Mouse (Mus musculus): ENCODE measurements around the gene Kcnip3.
A peak's percentile ranks its signal among the peaks of the same experiment; 100 is the strongest.

The Kcnip3 gene

GRCm38 (mm10) chr2:127522006-127522441 lies at the start of gene Kcnip3:
Gene Kcnip3, minus strand, starts transcription at chr2:127522094.
- no peak for DNase-seq

DNA sequence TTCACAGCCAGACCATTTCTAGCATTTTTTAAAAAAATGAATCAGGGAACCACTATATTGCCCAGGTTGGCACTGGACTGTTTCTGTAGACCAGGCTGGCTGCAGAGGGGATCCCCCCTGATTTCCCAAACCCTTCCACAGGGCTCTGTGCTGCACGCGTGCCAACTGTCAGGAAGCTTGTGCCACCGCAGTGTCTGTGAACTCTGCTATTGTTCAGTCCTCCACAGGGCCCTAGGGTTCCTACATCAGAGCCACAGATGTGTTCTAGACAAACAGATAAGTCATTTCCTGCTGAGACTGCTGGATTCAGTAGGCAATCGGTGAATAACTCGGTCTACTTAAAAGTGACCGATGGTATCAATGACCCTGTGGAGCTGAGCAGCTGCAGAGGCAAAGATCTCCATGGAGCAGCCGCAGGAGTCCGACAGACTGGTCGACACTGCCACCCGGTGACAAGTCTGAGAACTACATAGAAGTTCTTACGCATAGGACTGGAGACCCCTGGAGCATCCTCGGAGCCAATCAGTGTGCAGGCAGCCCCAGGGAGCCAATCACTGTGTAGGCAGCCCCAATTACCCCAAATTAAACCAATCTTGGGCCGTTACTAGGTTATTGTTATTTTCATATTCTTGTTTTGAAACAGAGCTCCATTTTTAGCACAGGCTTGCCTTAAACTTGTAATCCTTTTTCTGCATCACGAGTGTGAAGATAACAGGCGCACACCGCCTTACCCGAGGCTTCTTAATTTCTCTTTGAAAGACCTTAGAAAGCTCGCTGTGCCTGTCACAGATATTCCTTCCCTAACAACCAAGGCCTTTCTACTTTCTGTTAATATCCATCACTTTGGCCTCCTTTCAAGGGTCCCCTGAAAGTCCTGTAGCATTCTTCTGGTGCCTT lies 37.4 kb upstream of the Kcnip3 start:
- DNase-seq: peak in 1 of 2 experiments; percentile 55

DNA sequence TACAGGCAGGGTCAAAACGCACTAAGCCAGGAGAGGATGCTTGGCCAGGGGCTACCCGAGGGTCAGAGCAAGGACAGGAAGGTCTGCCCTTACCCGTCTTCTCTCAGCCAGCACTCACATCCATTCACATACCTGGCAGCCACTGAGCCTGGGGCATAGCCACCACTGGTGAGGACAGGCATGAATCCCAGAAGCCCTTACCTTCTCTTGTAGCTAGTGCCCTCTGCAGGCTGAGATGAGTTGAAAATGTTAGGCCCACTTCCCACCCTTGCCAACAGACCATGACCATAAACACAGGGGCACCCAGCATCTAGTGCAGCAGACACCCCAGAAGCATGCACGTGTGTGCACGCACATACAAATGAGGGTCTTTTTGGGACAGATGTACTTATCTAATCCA lies 29.2 kb upstream of the Kcnip3 start:
- DNase-seq: no peak

DNA sequence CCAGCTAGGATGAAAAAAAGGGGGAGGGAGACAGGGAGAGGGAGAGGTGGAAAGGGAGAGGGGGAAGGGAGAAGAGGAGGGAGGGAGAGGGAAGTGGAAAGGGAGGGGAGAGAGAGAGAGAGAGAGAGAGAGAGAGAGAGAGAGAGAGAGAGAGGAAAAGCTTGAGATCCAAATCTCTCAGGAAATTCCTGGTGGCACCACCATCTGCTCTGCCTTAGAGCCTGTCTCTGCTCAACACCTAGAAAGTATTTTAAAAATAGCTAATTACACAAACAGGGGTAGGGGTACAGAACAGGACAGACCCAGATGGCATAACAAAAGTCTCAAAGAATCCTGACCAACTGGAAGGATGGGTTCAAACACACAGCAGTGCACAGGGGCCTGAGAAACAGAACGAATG lies 28.6 kb upstream of the Kcnip3 start:
- DNase-seq: no peak

DNA sequence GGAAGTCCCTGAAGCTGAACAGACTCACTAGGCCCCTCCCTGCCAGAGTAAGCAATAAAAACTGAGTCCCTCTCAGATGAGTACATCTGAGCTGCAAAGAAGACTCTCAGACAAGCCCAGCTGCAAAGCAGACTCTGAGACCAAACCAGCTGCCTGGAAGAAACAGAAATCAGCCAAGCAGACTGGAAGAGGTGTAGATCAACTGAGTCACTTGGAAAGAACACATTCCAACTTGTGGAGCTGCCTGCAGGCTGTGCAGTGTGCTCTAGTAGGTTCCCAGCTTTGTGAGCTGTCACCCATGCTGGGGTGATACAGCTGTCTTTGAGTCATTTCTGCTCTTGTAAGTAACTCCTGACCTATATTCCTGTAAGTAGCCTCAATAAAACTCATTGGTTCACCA lies 27.8 kb upstream of the Kcnip3 start:
- no peak for DNase-seq

DNA sequence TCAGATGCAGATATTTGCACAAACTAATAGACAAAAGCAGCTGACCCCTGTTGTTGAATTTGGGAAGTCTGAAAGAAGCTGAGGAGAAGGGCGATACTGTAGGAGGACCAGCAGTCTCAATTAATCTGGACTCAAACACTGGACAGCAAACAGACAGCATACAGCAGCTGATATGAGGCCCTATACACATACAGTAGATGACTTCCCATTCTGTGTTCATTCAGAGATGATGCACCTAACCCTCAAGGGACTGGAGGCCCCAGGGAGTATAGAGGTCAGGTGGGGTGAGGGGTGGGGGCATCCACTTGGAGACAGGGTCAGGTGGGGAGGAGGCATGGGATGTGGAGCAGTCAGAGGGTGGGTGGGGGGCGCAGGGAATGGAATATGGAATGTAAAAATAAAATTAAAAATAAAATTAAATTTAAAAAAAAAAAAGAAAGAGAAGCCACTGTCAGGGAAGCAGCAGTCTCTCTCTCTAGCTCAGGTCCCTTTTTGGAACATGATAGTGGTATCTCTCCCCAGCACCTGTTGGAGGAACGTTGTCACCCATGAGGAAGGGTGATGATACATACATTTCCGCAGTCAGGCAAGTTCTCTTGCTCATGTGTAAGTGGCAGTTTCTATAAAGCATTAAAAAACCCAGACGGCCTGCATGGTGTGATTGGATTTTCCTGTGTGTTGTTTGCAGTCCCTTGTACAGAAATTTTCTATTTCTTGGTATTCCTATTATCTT lies 26.6 kb upstream of the Kcnip3 start:
- no peak for DNase-seq

GRCm38 (mm10) chr2:127541697-127542096 lies 19.8 kb upstream of the Kcnip3 start:
- no peak for DNase-seq

- no peak for DNase-seq
Observed at GRCm38 (mm10) chr2:127541185-127541584, 19.3 kb upstream of the Kcnip3 start, which contains the start of gene Prom2. Gene Prom2, minus strand, starts transcription at chr2:127541467.

- no peak for DNase-seq
Observed at GRCm38 (mm10) chr2:127539494-127539893, 17.6 kb upstream of the Kcnip3 start.

GRCm38 (mm10) chr2:127537548-127537947 lies 15.7 kb upstream of the Kcnip3 start:
- no peak for DNase-seq

- DNase-seq: no peak
Observed at GRCm38 (mm10) chr2:127535363-127535762, 13.5 kb upstream of the Kcnip3 start.

DNA sequence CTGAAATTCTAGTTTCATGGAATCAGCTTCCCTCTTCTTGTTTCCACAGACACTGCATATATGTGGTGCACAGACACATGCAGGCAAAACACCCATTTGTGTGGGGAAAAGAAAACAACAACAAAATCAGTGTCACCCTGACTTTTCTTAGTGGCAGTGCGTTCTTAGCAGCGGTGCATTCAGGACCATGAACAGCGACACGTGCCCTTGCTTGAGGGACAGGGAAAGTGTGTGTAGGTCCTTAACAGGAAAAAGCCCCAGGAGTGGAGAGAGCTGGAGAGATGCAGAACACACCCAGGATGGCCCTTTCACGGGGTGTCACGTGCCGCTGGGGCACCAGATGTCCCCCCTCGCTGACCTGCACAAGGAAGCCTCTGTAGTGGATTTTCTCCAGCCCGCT lies 10.5 kb upstream of the Kcnip3 start:
- no peak for DNase-seq

DNA sequence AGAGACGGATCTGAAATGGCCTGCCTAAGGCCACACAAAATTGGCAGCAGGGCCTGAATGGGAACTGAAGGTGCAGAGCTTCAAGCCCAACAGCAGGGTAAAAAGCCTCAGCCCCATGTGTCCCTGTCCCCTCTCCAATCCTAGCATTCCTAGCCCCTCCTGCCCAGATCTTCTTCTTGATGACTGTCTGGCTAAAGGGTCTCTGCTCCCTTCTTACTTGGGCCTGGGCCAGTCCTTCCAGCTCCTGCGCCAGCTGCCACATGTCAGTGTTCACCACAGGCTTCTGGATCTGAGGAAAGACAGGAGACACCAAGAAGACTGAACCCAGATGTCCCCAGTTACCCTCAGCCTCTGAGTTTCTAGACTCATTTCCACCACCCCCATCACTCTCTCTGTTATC lies 9.7 kb upstream of the Kcnip3 start:
- no peak for DNase-seq

DNA sequence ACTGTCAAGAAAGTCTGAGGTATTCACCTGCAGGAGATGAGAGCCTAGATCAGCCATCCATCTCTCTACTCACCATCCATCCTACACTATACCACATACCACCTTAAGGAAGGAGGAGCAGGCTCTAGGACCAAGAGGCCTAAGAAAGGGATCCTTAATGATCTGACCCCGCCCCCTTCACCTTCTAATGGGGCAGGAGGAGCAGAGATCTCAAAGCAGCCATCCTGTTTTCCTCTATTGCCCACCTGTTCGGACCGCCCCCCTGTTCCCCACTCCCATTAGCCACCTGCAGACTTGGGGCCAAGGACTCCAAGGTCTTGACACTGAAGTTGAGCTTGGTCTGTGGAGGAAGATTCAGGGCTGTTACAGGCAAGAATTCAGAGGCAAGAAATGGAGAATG lies 8.5 kb upstream of the Kcnip3 start:
- no peak for DNase-seq

- DNase-seq: no peak
Observed at GRCm38 (mm10) chr2:127525004-127525775, 3.3 kb upstream of the Kcnip3 start.

- no peak for DNase-seq
Observed at GRCm38 (mm10) chr2:127523950-127524729, 2.2 kb upstream of the Kcnip3 start.

DNA sequence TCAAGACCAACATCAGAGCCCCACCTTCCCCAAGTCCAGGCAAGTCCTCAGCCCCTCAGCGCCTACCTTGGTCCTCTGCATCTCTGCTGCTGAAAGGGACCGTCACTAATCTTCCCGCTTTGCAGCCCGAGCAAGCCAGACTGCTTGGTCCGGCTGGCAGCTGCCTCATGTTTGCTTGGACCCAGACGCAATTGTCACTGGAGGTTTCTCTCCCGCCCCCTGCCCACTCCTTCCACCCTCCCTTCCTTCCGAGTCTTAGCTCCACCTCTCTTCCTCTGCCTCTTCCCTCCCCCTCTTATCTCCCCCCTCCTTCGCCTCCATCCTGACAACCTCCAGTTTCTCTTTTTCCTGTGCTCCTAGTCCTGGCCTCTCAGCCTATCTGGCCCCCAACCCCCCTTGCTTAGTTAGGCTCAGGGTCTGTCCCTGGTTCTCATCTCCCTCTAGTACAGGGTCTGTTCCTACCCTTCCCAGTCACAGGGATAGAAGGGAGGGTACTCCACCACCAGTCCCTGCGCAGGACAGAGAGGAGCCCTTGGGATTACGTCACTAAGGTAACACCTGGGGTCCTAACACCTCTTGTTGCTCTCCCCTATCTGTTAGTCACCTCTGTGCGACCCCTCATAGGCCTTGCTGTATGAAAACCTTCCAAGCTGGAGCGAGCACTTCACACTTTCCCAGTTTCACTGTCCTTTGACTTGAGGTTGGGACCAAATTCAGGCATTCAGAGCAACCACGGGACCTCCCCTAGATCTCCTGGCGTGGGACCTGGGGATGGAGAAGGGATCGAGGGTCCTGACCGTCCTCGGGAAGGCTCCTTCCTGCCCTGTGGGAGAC lies 505 bp downstream of the Kcnip3 start:
- DNase-seq: no peak

DNA sequence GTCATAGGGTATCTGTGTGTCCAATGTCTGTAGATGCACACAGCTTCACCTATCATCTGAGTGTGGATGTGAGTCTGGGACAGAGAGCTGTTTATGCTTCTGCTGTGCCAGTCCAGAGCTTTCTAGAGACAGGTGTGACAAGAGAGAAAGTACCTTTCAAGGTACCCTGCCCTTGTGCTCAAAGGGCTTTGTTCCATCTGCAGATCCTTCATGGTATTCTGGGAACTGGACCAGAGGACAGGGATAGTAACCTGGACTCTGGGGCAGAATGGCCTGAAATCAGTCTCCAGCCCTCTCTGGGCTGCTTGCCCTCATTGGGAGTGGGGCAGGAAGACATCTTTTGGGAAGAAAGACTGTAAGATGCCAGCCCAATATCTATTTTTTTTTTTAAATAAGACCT lies 1.8 kb downstream of the Kcnip3 start:
- no peak for DNase-seq

- DNase-seq: no peak
Observed at GRCm38 (mm10) chr2:127519308-127519707, 2.6 kb downstream of the Kcnip3 start.

- DNase-seq: no peak
Observed at GRCm38 (mm10) chr2:127518831-127519230, 3.1 kb downstream of the Kcnip3 start.

DNA sequence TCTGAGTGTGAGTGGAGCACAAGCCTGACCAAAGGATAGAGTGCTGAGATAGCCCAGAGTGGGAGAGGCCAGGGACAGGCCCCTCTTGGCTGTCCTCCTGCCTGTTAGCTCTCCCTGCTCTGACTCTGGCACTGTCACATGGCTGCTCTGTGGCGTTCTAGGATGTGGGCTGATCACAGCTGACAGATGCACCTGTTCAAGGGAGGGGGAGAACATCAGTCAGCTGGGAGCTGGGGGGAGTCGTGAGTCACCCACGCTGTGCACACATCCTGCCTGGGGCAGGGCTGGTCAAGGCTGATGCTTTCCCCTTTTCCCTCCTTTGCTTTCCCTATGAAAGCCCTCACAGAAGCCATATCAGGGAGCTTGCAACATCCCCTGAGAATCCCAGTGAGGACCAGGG lies 3.6 kb downstream of the Kcnip3 start:
- no peak for DNase-seq
